Mouse (Mus musculus) embryonic fibroblast, embryonic 13.5 days (primary cell): ENCODE data around the gene Ptx4. TPM values are rescaled to one million over a fixed set of nuclear protein-coding genes. Genes with fewer than 3 reads are reported as not detected.
A peak's percentile ranks its signal among the peaks of the same experiment; 100 is the strongest.

Experiments used
- H3K27ac ChIP-seq: 2 replicates; pipeline ENCODE4 v1.5.1; 2012; ENCODE audit warnings: low read length, control low read depth, inconsistent platforms; ENCODE audit not compliant: insufficient read depth
- H3K4me1 ChIP-seq: 2 replicates; pipeline ENCODE4 v1.6.1; 2011; ENCODE audit warnings: low read length; ENCODE audit not compliant: control insufficient read depth, insufficient read depth
- H3K4me3 ChIP-seq: 2 replicates; pipeline ENCODE4 v1.5.1; 2011; ENCODE audit warnings: mild to moderate bottlenecking, control low read depth, low read length; ENCODE audit not compliant: insufficient read depth
- CTCF ChIP-seq: IDR thresholded peaks from 2 replicates; pipeline ENCODE4 v1.5.1; 2011; ENCODE audit warnings: mild to moderate bottlenecking, control low read depth, low read length, moderate library complexity, borderline replicate concordance; ENCODE audit not compliant: insufficient read depth
- POLR2A ChIP-seq: IDR thresholded peaks from 2 replicates; pipeline ENCODE4 v1.6.1; 2011; ENCODE audit warnings: low read depth, mild to moderate bottlenecking, control low read depth, low read length, moderate library complexity
- polyA plus RNA-seq: library from polyadenylated mRNA; stranded (reverse); fragments of >200 nt; gene quantifications from 2 replicates; pipeline ENCODE4 v1.2.4, GENCODE M21; 2011; ENCODE audit warnings: low read depth; ENCODE audit not compliant: missing spikeins, insufficient read length

Gene Ptx4
- polyA plus RNA-seq, 1 experiment: not detected

DNA sequence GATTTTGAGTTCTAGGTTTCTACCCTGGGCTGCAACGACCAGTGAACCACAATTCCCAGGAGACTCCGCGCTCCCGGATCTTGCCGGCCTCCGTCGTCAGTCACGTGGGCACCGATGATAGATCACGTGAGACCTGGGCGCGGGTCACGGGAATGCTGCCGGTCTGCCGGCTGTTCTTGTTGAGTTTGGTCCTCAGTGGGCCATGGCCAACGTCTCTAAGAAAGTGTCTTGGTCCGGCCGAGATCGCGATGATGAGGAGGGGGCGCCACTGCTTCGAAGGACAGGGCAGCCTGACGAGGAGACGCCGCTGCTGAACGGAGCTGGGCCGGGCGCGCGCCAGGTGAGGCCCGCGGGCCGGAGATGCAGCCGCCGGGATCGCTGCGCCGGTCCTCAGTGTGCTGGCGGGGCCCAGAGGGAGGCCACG is 12.7 kb downstream of the Ptx4 start, which contains the start of gene Clcn7:
Gene Clcn7, plus strand, starts transcription at position 117 of the 424 bp plus-strand sequence.
- Histone ChIP-seq H3K4me1 (peaks cover 7% of the 10 kb centered on the region), H3K27ac (no peak within 1 kb of the TSS), H3K4me3 (peak within 1 kb of the TSS; percentile 98)
- no peak for TF ChIP-seq CTCF
- peak; percentile 86 for TF ChIP-seq POLR2A

- Histone ChIP-seq H3K4me1 (peaks cover 7% of the 10 kb centered on the region), H3K27ac (no peak overlapping the region)
- TF ChIP-seq CTCF (no peak), POLR2A (no peak)
Observed at GRCm38 (mm10) chr17:25135622-25136021, 15.1 kb downstream of the Ptx4 start.

GRCm38 (mm10) chr17:25138803-25139202 is 18.2 kb downstream of the Ptx4 start:
- TF ChIP-seq POLR2A (no peak), CTCF (no peak)
- Histone ChIP-seq H3K4me3 (no peak overlapping the region), H3K27ac (no peak overlapping the region), H3K4me1 (peaks cover 7% of the 10 kb centered on the region)

More at GRCm38 (mm10) chr17:25135622-25136021, 15.1 kb downstream of the Ptx4 start:
- no peak overlapping the region for H3K4me3 ChIP-seq

DNA sequence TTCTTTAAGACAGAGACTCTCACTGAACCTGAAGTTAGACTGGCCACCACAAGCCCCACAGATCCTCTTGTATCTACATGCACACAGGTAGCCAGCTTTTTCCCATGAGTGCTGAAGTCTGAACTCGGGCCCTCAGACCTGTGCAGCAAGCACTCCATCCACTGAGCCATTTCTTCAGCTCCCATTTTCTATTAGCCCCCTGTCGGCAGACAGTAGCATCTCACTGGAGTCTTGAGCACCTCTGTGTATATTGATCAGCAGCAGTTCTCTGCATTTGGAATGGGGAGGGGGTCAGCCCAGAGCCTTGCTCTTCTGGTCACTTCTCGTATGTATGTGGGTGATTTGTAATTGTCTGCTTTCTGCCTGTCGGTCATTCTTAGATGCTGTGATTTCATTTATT is 19.4 kb downstream of the Ptx4 start:
- Histone ChIP-seq H3K27ac (no peak overlapping the region), H3K4me3 (no peak overlapping the region), H3K4me1 (peaks cover 2% of the 10 kb centered on the region; the same call in 1 of the 2 replicates)
- no peak for TF ChIP-seq CTCF
- no peak for TF ChIP-seq POLR2A

- H3K4me1 ChIP-seq: 0 out of 2 replicates have a peak, but pooled peaks cover 8% of the 10 kb centered on the region
- no peak within 1 kb of the TSS for H3K4me3 ChIP-seq
- H3K27ac ChIP-seq: no peak within 1 kb of the TSS
- TF ChIP-seq POLR2A: no peak
- TF ChIP-seq CTCF: no peak
Observed at GRCm38 (mm10) chr17:25162161-25162560, 41.6 kb downstream of the Ptx4 start, which contains the start of gene Ccdc154. TSS of gene Ccdc154 (plus strand) at chr17:25162461.

- Histone ChIP-seq H3K27ac (no peak overlapping the region), H3K4me3 (no peak overlapping the region), H3K4me1 (0 out of 2 replicates have a peak, but pooled peaks cover 8% of the 10 kb centered on the region)
- TF ChIP-seq POLR2A: no peak
- no peak for TF ChIP-seq CTCF
Observed at GRCm38 (mm10) chr17:25163387-25163786, 42.8 kb downstream of the Ptx4 start.

DNA sequence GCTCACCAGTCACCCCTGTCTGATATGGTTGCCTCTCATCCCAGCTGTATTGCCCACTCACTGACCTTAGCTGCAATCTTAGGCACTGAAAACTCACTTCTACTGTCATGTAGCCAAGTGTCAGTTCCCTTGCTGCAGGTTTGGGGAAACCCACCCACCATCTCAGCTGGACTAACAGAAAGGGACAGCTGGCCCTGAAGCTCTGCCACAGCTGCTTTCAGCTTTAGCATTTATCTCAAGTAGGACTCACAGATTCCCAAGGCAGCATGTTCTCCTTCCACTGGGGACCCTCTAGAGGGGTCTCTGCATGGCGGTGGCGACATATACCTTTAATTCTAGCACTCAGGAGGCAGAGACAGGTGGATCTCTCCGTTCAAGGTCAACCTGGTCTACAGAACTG is 44.2 kb downstream of the Ptx4 start:
- H3K27ac ChIP-seq: no peak overlapping the region
- TF ChIP-seq CTCF: no peak
- no peak for TF ChIP-seq POLR2A

GRCm38 (mm10) chr17:25165970-25166671 is 45.6 kb downstream of the Ptx4 start:
- no peak for TF ChIP-seq CTCF
- no peak for TF ChIP-seq POLR2A

More for the DNA sequence above, 44.2 kb downstream of the Ptx4 start:
- Histone ChIP-seq H3K4me3 (no peak overlapping the region), H3K4me1 (0 out of 2 replicates have a peak, but pooled peaks cover 8% of the 10 kb centered on the region)

DNA sequence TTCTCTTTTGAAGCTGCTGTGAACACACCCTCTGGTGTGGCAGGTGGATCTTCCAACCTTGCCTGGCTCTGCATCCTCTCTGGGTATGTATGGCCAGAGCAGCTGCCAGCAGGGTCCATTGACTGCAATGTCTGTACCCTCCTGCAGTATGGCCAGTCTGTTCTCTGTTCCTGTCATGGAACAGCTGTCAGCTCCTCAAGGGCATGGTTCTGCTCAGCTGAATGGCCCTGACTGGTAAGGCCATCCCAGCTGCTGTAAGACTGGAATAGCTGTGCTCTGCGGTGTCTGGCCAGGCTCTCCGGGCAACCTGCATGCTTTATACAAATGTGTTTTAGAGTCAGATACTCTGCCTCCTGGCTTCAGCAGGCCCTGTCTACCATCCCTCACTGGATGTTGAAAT is 49.1 kb downstream of the Ptx4 start:
- Histone ChIP-seq H3K4me3 (no peak overlapping the region), H3K4me1 (0 out of 2 replicates have a peak, but pooled peaks cover 8% of the 10 kb centered on the region), H3K27ac (no peak overlapping the region)
- no peak for TF ChIP-seq CTCF
- no peak for TF ChIP-seq POLR2A

More at GRCm38 (mm10) chr17:25165970-25166671, 45.6 kb downstream of the Ptx4 start:
- Histone ChIP-seq H3K4me1 (0 out of 2 replicates have a peak, but pooled peaks cover 8% of the 10 kb centered on the region), H3K27ac (no peak overlapping the region), H3K4me3 (no peak overlapping the region)

- Histone ChIP-seq H3K27ac (no peak overlapping the region), H3K4me3 (no peak overlapping the region), H3K4me1 (no peaks in the 10 kb centered on the region)
- TF ChIP-seq POLR2A: no peak
- TF ChIP-seq CTCF: no peak
Observed at GRCm38 (mm10) chr17:25172558-25172957, 52.0 kb downstream of the Ptx4 start.

Other genes with a start within 250 kb of the Ptx4 start
- gene Nubp2, start 234.4 kb upstream of the Ptx4 start, polyA plus RNA-seq: 22.2 and 25.6 TPM in 2 replicates
- gene Spsb3, start 234.1 kb upstream of the Ptx4 start, polyA plus RNA-seq: 15.5 and 17.4 TPM in 2 replicates
- 12.4 and 14.7 TPM in 2 replicates for gene Eme2, start 225.7 kb upstream of the Ptx4 start, polyA plus RNA-seq
- gene Mrps34, start 225.6 kb upstream of the Ptx4 start, polyA plus RNA-seq: 25.5 and 28.7 TPM in 2 replicates
- gene Nme3, start 224.3 kb upstream of the Ptx4 start, polyA plus RNA-seq: 2.7 and 4.7 TPM in 2 replicates
- gene Mapk8ip3, start 183.8 kb upstream of the Ptx4 start, polyA plus RNA-seq: 61.9 and 72.0 TPM in 2 replicates
- 90.5 and 109 TPM in 2 replicates for gene Jpt2, start 160.1 kb upstream of the Ptx4 start, polyA plus RNA-seq
- 14.3 and 14.5 TPM in 2 replicates for gene Cramp1l, start 105.0 kb upstream of the Ptx4 start, polyA plus RNA-seq
- gene Ift140, start 104.7 kb upstream of the Ptx4 start, polyA plus RNA-seq: 13.1 and 17.8 TPM in 2 replicates
- 0.63 and 1.0 TPM in 2 replicates for gene Tmem204, start 37.2 kb upstream of the Ptx4 start, polyA plus RNA-seq
- gene Telo2, start 4.8 kb upstream of the Ptx4 start, polyA plus RNA-seq: 9.5 and 18.7 TPM in 2 replicates
- gene Clcn7, start 12.6 kb downstream of the Ptx4 start, polyA plus RNA-seq: 35.8 and 36.2 TPM in 2 replicates
- 0.20 and 0.21 TPM in 2 replicates for gene Ccdc154, start 41.7 kb downstream of the Ptx4 start, polyA plus RNA-seq
- not detected in 2 replicates for gene Gm38655, start 54.7 kb downstream of the Ptx4 start, polyA plus RNA-seq
- 12.3 and 12.6 TPM in 2 replicates for gene BC003965, start 63.8 kb downstream of the Ptx4 start, polyA plus RNA-seq
- gene Unkl, start 67.6 kb downstream of the Ptx4 start, polyA plus RNA-seq: 10.1 and 12.3 TPM in 2 replicates
- 13.9 and 16.1 TPM in 2 replicates for gene Gnptg, start 119.4 kb downstream of the Ptx4 start, polyA plus RNA-seq
- gene Tsr3, start 119.4 kb downstream of the Ptx4 start, polyA plus RNA-seq: 17.9 and 19.8 TPM in 2 replicates
- not detected in 2 replicates for gene Baiap3, start 135.6 kb downstream of the Ptx4 start, polyA plus RNA-seq
- gene Ube2i, start 153.9 kb downstream of the Ptx4 start, polyA plus RNA-seq: 296 and 315 TPM in 2 replicates
- gene Prss34, start 177.6 kb downstream of the Ptx4 start, polyA plus RNA-seq: not detected in 2 replicates
- not detected in 2 replicates for gene Prss28, start 187.9 kb downstream of the Ptx4 start, polyA plus RNA-seq
- gene Prss29, start 197.9 kb downstream of the Ptx4 start, polyA plus RNA-seq: not detected in 2 replicates
- gene Tpsab1, start 224.8 kb downstream of the Ptx4 start, polyA plus RNA-seq: not detected in 2 replicates
- not detected in 2 replicates for gene Tpsb2, start 245.5 kb downstream of the Ptx4 start, polyA plus RNA-seq
- 0.91 TPM in 1 of 2 replicates, not detected in the other for gene Tpsg1, start 248.5 kb downstream of the Ptx4 start, polyA plus RNA-seq